Mouse (Mus musculus) heart, embryonic 13.5 days (tissue): Measurements from ENCODE around the gene Zfp108. TPM values are rescaled to one million over a fixed set of nuclear protein-coding genes. Genes with fewer than 3 reads are reported as not detected.

Source experiments
- ATAC-seq: fragments of 200-750 bp; cut with Nextera tagmentation; 2 replicates; pipeline ENCODE4 v1.8.0; 2017; ENCODE audit warnings: moderate TSS enrichment; ENCODE audit not compliant: insufficient number of reproducible peaks, low FRiP score, low TSS enrichment; ENCODE audit errors: extremely low read depth
- H3K27ac ChIP-seq: fragments of 300-500 bp; sonication (generic); replicated peaks from 2 replicates; pipeline ENCODE4 v1.5.1; 2015; ENCODE audit warnings: moderate library complexity, mild to moderate bottlenecking, inconsistent platforms
- H3K27me3 ChIP-seq: fragments of 300-500 bp; sonication (generic); replicated peaks from 2 replicates; pipeline ENCODE4 v1.6.1; 2015; ENCODE audit warnings: mild to moderate bottlenecking, inconsistent platforms
- H3K36me3 ChIP-seq: fragments of 300-500 bp; sonication (generic); 2 replicates; pipeline ENCODE4 v1.6.1; 2015; ENCODE audit warnings: mild to moderate bottlenecking, inconsistent platforms
- H3K4me1 ChIP-seq: fragments of 300-500 bp; sonication (generic); 2 replicates; pipeline ENCODE4 v1.6.1; 2015; ENCODE audit warnings: inconsistent platforms
- H3K4me2 ChIP-seq: fragments of 300-500 bp; sonication (generic); 2 replicates; pipeline ENCODE4 v1.6.1; 2015; ENCODE audit warnings: inconsistent platforms, mild to moderate bottlenecking, moderate library complexity
- H3K4me3 ChIP-seq: fragments of 300-500 bp; sonication (generic); 2 replicates; pipeline ENCODE4 v1.5.1; 2015; ENCODE audit warnings: moderate library complexity, mild to moderate bottlenecking, inconsistent platforms
- H3K9ac ChIP-seq: fragments of 300-500 bp; sonication (generic); 2 replicates; pipeline ENCODE4 v1.6.1; 2015; ENCODE audit warnings: inconsistent platforms, mild to moderate bottlenecking, moderate library complexity
- H3K9me3 ChIP-seq: fragments of 300-500 bp; sonication (generic); 2 replicates; pipeline ENCODE4 v1.6.1; 2016; ENCODE audit warnings: inconsistent platforms
- WGBS: fragments of 180-500 bp; shearing (Covaris S2); methylation state at CpG from one replicate; pipeline ENCODE4 v1.1.7; 2015; ENCODE audit warnings: mixed read lengths; 5-methylcytosine and 5-hydroxymethylcytosine counted together
- polyA plus RNA-seq: library from polyadenylated mRNA; unstranded; fragments of >200 nt; fragmentation: Nextera tagmentation; extraction: Ambion mirVana; gene quantifications from 2 replicates; pipeline ENCODE4 v1.2.1, GENCODE M21; 2015

Gene Zfp108
- polyA plus RNA-seq, 1 experiment from 2014 or later, result 2.3 TPM

DNA sequence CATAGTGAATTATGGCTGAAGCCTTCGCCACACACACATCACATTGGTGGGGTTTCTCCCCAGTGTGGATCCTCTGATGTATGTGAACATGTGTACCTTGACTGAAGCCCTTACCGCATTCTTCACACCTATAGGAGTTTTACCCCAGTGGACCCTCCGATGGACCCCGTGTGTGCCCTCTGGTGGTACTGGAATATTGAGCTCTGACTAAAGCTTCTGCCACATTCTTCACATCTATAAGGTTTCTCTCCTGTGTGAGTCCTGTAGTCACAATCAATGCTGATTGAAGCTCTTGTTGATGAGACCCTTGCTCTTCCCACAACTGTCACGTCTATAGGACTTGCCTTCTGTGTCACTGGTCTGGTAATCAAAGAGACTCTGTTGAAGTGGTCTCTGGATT lies 33.1 kb downstream of the Zfp108 start:
- no peak overlapping the region for H3K4me3 ChIP-seq
- peaks cover 4% of the 10 kb centered on the region; the same call in 1 of the 2 replicates for H3K9me3 ChIP-seq
- H3K36me3 ChIP-seq, result peaks cover 43% of the 10 kb centered on the region
- H3K27ac ChIP-seq, result no peak overlapping the region
- no peaks in the 10 kb centered on the region for H3K4me1 ChIP-seq
- H3K9ac ChIP-seq, result no peak overlapping the region
- no peaks in the 10 kb centered on the region for H3K27me3 ChIP-seq
- ATAC-seq, result no peak
- WGBS, result 77% methylated on average over 5 of the region's 5 CpGs
- no peak overlapping the region for H3K4me2 ChIP-seq

DNA sequence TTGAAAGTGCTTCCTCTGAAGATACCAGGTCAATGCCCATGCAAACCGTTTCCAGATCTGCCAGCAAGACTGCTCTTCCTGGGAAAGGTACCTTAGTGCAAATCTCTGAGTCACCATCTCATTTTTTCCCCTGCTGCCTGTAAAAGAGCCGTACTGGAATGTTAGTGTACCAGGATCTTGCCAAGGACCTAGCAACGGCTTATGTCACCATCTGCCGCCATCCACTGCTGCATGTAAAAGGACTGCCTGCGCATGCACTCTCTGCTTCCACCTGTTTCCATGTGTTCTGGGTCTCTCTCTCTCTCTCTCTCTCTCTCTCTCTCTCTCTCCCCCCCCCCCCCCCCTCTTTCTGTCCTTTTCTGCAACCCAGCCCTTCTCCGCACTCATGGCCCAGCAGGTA lies 33.9 kb downstream of the Zfp108 start:
- no peak overlapping the region for H3K9ac ChIP-seq
- H3K27ac ChIP-seq, result no peak overlapping the region
- no peaks in the 10 kb centered on the region for H3K4me1 ChIP-seq
- H3K9me3 ChIP-seq, result peaks cover 4% of the 10 kb centered on the region; the same call in 1 of the 2 replicates
- no peak overlapping the region for H3K4me2 ChIP-seq
- peaks cover 52% of the 10 kb centered on the region for H3K36me3 ChIP-seq
- 84% methylated on average over 6 of the region's 6 CpGs for WGBS
- ATAC-seq, result no peak
- no peak overlapping the region for H3K4me3 ChIP-seq
- H3K27me3 ChIP-seq, result no peaks in the 10 kb centered on the region

DNA sequence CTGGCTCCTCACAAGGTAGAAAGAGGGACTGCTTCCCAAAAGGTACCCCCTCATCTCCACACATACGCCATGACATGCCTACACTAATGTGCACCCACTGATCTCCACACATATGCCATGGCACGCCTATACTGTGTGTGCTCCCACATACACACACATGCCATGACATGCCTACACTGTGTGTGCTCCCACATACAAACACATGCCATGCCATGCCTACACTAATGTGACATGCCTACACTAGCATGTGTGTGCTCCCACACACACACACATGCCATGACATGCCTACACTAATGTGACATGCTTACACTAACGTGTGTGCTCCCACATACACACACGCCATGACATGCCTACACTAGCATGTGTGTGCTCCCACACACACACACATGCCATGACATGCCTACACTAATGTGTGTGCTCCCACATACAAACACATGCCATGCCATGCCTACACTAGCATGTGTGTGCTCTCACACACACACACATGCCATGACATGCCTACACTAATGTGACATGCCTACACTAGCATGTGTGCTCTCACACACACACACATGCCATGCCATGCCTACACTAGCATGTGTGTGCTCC lies 35.6 kb downstream of the Zfp108 start:
- H3K9ac ChIP-seq, result no peak overlapping the region
- no peaks in the 10 kb centered on the region for H3K27me3 ChIP-seq
- whole genome bisulfite sequencing, result 87% methylated on average over 4 of the region's 4 CpGs
- H3K4me3 ChIP-seq, result no peak overlapping the region
- H3K4me2 ChIP-seq, result no peak overlapping the region
- H3K36me3 ChIP-seq, result peaks cover 68% of the 10 kb centered on the region
- no peaks in the 10 kb centered on the region for H3K4me1 ChIP-seq
- ATAC-seq, result no peak
- no peaks in the 10 kb centered on the region for H3K9me3 ChIP-seq
- H3K27ac ChIP-seq, result no peak overlapping the region

GRCm38 (mm10) chr7:24291387-24292090 lies 36.9 kb downstream of the Zfp108 start:
- Histone ChIP-seq H3K9ac (no peak overlapping the region), H3K27ac (no peak overlapping the region), H3K36me3 (peaks cover 82% of the 10 kb centered on the region), H3K27me3 (no peaks in the 10 kb centered on the region), H3K4me3 (no peak overlapping the region), H3K4me2 (no peak overlapping the region), H3K9me3 (no peaks in the 10 kb centered on the region), H3K4me1 (no peaks in the 10 kb centered on the region)
- WGBS, result 79% methylated on average over 27 of the region's 27 CpGs
- ATAC-seq, result no peak

DNA sequence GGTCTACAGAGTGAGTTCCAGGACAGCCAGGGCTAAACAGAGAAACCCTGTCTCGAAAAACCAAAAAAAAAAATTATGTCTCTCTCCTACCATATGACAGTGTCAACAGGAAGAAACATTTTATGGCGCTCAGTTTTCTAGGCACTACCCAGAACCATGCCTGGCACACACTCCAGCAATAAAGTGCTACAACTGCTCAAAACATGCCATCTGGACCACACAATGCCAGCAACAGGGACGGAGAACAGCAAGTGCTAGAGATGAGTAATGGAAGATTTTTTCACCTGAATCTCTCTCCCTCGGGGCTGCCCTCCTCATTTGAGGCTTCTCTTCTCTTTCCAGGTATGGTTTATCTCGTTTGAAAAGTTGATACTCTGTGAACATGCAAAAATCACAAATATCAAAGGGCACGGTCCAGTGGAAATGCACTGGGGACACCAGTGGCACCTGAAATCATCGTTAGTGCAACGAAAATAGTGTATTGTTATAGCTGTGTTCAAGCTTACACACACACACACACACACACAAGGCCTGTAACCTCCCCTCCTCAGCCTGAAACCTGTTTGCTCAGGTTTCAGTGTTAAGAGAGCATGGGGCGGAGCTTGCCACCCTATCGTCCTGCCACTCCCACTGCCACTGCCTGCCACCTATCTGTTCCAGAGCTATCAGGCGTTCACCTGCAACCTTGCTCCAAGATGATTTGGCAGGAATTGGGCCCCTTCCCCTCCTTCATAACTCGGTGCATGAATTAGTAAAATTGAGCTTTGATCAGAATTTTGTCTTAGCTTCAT lies 38.7 kb downstream of the Zfp108 start:
- Histone ChIP-seq H3K4me3 (no peak overlapping the region), H3K36me3 (peaks cover 90% of the 10 kb centered on the region), H3K9ac (no peak overlapping the region), H3K27me3 (no peaks in the 10 kb centered on the region), H3K4me1 (peaks cover 6% of the 10 kb centered on the region), H3K27ac (no peak overlapping the region), H3K4me2 (no peak overlapping the region), H3K9me3 (no peaks in the 10 kb centered on the region)
- 80% methylated on average over 12 of the region's 12 CpGs for WGBS
- ATAC-seq, result no peak

DNA sequence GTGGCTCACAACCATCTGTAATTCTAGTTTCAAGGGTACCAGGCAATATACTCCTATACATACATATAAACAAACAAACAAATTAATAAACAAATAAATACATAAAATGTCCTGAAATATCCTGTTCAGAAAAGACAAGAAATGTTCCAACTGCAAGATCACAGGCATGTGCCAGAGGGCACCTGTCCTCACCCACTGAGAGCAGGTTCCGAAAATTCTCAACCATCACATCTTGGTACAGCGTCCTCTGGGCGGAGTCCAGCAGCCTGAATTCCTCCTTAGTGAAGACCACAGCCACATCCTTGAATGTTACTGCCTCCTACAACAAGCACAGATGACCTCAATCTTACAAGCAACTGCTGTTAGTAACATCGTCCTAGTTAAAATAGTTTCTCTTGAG lies 40.2 kb downstream of the Zfp108 start:
- Histone ChIP-seq H3K4me3 (no peak overlapping the region), H3K4me1 (peaks cover 10% of the 10 kb centered on the region), H3K4me2 (no peak overlapping the region), H3K9ac (no peak overlapping the region), H3K9me3 (no peaks in the 10 kb centered on the region), H3K36me3 (peaks cover 82% of the 10 kb centered on the region), H3K27me3 (no peaks in the 10 kb centered on the region), H3K27ac (no peak overlapping the region)
- WGBS, result 94% methylated on average over 4 of the region's 4 CpGs
- ATAC-seq, result no peak

- H3K36me3 ChIP-seq, result peaks cover 76% of the 10 kb centered on the region
- H3K9me3 ChIP-seq, result no peaks in the 10 kb centered on the region
- H3K4me3 ChIP-seq, result no peak overlapping the region
- H3K4me1 ChIP-seq, result peaks cover 17% of the 10 kb centered on the region
- H3K4me2 ChIP-seq, result no peak overlapping the region
- no peaks in the 10 kb centered on the region for H3K27me3 ChIP-seq
- ATAC-seq, result no peak
- H3K27ac ChIP-seq, result no peak overlapping the region
- H3K9ac ChIP-seq, result no peak overlapping the region
- 94% methylated on average over 7 of the region's 7 CpGs for WGBS
Measured at GRCm38 (mm10) chr7:24295376-24295775, 40.8 kb downstream of the Zfp108 start.

DNA sequence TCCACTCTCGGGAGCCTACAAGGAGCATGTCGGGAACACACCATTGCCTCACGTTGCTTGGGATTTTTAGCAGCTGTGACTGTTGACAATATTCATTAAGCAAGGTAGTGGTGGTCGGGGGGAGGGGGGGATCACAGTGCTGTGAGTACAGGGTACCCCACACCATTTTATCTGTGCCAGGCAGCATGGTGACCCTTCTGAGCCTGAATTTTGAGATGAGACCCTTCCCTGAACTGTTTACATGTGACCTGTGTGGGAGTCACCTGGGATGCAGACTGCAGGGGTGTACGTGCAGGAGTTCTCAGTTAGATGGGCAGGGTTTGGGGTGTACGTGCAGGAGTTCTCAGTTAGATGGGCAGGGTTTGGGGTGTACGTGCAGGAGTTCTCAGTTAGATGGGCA lies 41.8 kb downstream of the Zfp108 start:
- H3K4me2 ChIP-seq, result no peak overlapping the region
- ATAC-seq, result no peak
- no peak overlapping the region for H3K27ac ChIP-seq
- H3K36me3 ChIP-seq, result peaks cover 66% of the 10 kb centered on the region
- H3K9me3 ChIP-seq, result no peaks in the 10 kb centered on the region
- H3K4me3 ChIP-seq, result no peak overlapping the region
- no peaks in the 10 kb centered on the region for H3K27me3 ChIP-seq
- H3K4me1 ChIP-seq, result peaks cover 21% of the 10 kb centered on the region
- no peak overlapping the region for H3K9ac ChIP-seq
- 90% methylated on average over 7 of the region's 7 CpGs for WGBS

GRCm38 (mm10) chr7:24297361-24298095 lies 42.9 kb downstream of the Zfp108 start:
- no peak overlapping the region for H3K27ac ChIP-seq
- H3K4me2 ChIP-seq, result peak overlapping the region; percentile 94
- peak overlapping the region; percentile 82; the same call in 1 of the 2 replicates for H3K4me3 ChIP-seq
- peaks cover 63% of the 10 kb centered on the region for H3K36me3 ChIP-seq
- peaks cover 21% of the 10 kb centered on the region for H3K4me1 ChIP-seq
- no peak for ATAC-seq
- no peaks in the 10 kb centered on the region for H3K27me3 ChIP-seq
- 91% methylated on average over 15 of the region's 15 CpGs for WGBS
- no peaks in the 10 kb centered on the region for H3K9me3 ChIP-seq
- peak overlapping the region; percentile 91 for H3K9ac ChIP-seq

- Histone ChIP-seq H3K9ac (peak overlapping the region; percentile 91), H3K9me3 (no peaks in the 10 kb centered on the region), H3K27me3 (no peaks in the 10 kb centered on the region), H3K4me3 (peak overlapping the region; percentile 82), H3K36me3 (peaks cover 63% of the 10 kb centered on the region), H3K27ac (peak overlapping the region; percentile 84), H3K4me2 (peak overlapping the region; percentile 94), H3K4me1 (peaks cover 21% of the 10 kb centered on the region)
- 1% methylated on average over 12 of the region's 12 CpGs for WGBS
- no peak for ATAC-seq
Measured at GRCm38 (mm10) chr7:24298635-24298972, 44.0 kb downstream of the Zfp108 start.
